Mouse (Mus musculus) WW6 (cell line): Measurements from ENCODE around the gene Tnik.

Source experiments
- DNase-seq: peaks from one replicate; pipeline ENCODE4 v3.0.0-alpha.2; 2013; ENCODE audit warnings: low read depth, low spot score

The Tnik gene

GRCm38 (mm10) chr3:28263948-28264840, 1.2 kb downstream of the Tnik start:
- DNase-seq = peak; percentile 9

GRCm38 (mm10) chr3:28264841-28265150, 1.8 kb downstream of the Tnik start:
- no peak for DNase-seq

GRCm38 (mm10) chr3:28265183-28265582, 2.2 kb downstream of the Tnik start:
- DNase-seq = no peak

GRCm38 (mm10) chr3:28265656-28266055, 2.6 kb downstream of the Tnik start:
- no peak for DNase-seq

- DNase-seq = no peak
Measured at GRCm38 (mm10) chr3:28267211-28267610, 4.2 kb downstream of the Tnik start.

- DNase-seq = no peak
Measured at GRCm38 (mm10) chr3:28269716-28270115, 6.7 kb downstream of the Tnik start.

- no peak for DNase-seq
Measured at GRCm38 (mm10) chr3:28271884-28272283, 8.9 kb downstream of the Tnik start.

- DNase-seq = no peak
Measured at GRCm38 (mm10) chr3:28274763-28275162, 11.7 kb downstream of the Tnik start.

GRCm38 (mm10) chr3:28289693-28290092, 26.7 kb downstream of the Tnik start:
- no peak for DNase-seq

- no peak for DNase-seq
Measured at GRCm38 (mm10) chr3:28301378-28301777, 38.4 kb downstream of the Tnik start.

- DNase-seq = no peak
Measured at GRCm38 (mm10) chr3:28303915-28304314, 40.9 kb downstream of the Tnik start.

- no peak for DNase-seq
Measured at GRCm38 (mm10) chr3:28306852-28307251, 43.8 kb downstream of the Tnik start.

GRCm38 (mm10) chr3:28314438-28314837, 51.4 kb downstream of the Tnik start:
- DNase-seq = no peak

GRCm38 (mm10) chr3:28317339-28317738, 54.3 kb downstream of the Tnik start:
- no peak for DNase-seq

GRCm38 (mm10) chr3:28321635-28322034, 58.6 kb downstream of the Tnik start:
- no peak for DNase-seq

GRCm38 (mm10) chr3:28325613-28326233, 62.7 kb downstream of the Tnik start:
- no peak for DNase-seq

GRCm38 (mm10) chr3:28332316-28332715, 69.3 kb downstream of the Tnik start:
- DNase-seq = no peak

- DNase-seq = no peak
Measured at GRCm38 (mm10) chr3:28333869-28334268, 70.9 kb downstream of the Tnik start.

- DNase-seq = no peak
Measured at GRCm38 (mm10) chr3:28334547-28334946, 71.5 kb downstream of the Tnik start.

- no peak for DNase-seq
Measured at GRCm38 (mm10) chr3:28340071-28340470, 77.1 kb downstream of the Tnik start.

GRCm38 (mm10) chr3:28343204-28343603, 80.2 kb downstream of the Tnik start:
- DNase-seq = no peak

GRCm38 (mm10) chr3:28343661-28344060, 80.6 kb downstream of the Tnik start:
- no peak for DNase-seq

- DNase-seq = no peak
Measured at GRCm38 (mm10) chr3:28345446-28345845, 82.4 kb downstream of the Tnik start.
